Mouse (Mus musculus): Measurements from ENCODE around the gene Mthfd2.

DNA sequence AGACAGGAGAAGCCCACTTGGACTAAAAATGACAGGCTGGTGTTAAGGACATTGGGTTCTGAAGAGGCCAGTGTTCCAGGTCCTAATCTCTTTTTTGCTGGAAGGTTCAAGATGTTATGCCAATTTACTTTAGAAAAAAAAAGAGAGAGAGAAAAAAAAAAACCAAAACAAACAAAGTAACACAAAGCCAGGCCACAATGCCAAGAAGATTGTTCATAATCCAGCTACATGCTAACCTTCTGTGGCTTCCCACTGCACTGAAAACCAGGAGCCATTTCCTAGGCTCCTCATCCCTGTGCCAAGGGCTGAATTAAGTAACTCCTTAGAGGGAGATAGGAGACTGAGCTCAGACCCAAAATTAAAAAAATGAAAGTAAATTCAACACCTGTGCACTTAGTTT is 10.4 kb downstream of the Mthfd2 start:
- no peak for TF ChIP-seq CTCF (IDR thresholded peaks at IDR 0.05; ENCODE audit: low read depth)
- TF ChIP-seq EP300 (IDR thresholded peaks at IDR 0.05; ENCODE audit: low read depth) = no peak

Data from liver, embryonic 14.5 days (tissue).